Mouse (Mus musculus): ENCODE results near the gene Sftpa1. TPM values are rescaled to one million over a fixed set of nuclear protein-coding genes. Genes with fewer than 3 reads are reported as not detected.

Sftpa1 gene
- total RNA-seq, 2 experiments from 2014 or later, result not detected

- no peak for ATAC-seq (replicated peaks; ENCODE audit: poor library complexity, severe bottlenecking)
Measured at GRCm38 (mm10) chr14:41151220-41151898, 19.8 kb downstream of the Sftpa1 start, which contains the start of gene Mbl1. Gene Mbl1 (plus strand): TSS chr14:41151458.

DNA sequence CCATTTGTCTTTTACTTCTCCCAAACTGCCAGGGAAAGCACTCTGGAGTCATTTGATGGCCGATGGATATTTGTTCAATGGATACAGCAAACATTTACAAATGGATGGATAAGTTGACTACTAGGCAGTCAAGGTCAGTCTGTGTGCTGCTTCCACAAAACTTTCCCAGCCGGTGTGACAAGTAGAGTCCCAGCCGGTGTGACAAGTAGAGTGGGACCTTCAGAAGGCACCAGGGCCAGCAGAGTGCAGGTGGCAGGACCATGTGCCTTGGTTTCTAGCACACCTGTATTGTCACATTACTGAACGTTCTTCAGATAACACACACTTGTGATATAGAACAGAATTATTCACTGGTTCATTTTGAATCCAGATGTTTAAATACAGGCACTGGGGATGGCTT lies 28.5 kb downstream of the Sftpa1 start:
- no peak for ATAC-seq (replicated peaks; ENCODE audit: poor library complexity, severe bottlenecking)

GRCm38 (mm10) chr14:41160743-41161142 lies 29.2 kb downstream of the Sftpa1 start:
- no peak for ATAC-seq (replicated peaks; ENCODE audit: poor library complexity, severe bottlenecking)

DNA sequence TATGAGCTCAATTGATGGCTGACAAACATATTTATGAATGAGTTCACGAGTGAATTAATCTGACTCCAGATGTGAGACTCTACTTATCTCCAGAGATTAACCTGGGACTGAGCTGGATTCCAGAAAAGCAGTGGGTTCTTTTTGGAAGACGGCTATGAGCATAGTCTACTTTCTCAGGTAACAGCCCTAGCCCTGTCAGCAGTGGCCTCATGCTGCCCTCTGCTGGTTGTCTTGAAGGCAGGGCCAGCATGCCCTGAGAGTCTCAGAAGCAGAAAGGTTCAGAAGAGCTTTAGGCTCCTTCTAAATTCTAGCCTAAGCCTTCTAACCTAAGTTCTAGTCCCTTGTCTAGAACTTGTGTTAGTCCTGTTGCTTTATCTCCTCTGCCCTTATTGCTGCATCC lies 31.1 kb downstream of the Sftpa1 start:
- no peak for ATAC-seq (replicated peaks; ENCODE audit: poor library complexity, severe bottlenecking)

DNA sequence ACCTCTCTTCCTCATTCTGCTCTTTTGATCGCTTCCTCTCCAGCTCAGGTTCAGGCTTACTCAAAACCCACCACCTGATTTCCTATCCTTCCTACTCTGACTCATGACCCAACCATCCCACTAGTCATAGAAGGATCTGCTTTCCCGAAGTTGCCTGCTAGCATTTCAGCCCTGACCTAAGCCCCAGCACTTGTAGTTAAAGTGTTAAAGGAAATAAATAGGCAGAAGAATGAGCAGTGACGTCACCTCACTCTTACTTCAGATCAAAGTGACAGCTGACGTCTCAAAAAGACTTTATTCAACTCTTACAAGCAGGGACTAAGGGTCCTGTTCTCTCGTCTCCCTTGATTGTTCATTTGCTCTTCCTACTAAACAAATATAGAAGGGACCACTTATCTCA lies 35.7 kb downstream of the Sftpa1 start:
- no peak for ATAC-seq (replicated peaks; ENCODE audit: poor library complexity, severe bottlenecking)

- ATAC-seq (replicated peaks; ENCODE audit: poor library complexity, severe bottlenecking), result no peak
Measured at GRCm38 (mm10) chr14:41168567-41168966, 37.0 kb downstream of the Sftpa1 start.

DNA sequence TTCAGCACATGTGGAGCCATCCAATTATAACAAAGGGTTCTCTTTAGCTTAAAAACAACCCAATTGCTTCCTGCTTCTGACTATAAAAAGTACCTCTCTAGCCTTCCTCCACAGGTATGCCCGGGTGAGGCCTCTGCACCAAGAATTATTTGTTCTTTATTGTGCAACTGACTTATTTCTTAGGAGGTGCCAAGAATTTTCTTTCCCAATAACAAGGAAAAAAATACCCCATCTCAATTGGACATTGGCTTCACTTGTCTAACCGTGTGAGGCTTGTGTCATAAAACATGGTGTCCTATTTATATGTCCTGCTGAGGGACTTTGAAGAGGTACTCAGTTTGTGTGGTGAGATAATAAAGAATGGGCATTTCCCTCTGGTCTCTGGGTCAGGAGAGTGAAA lies 38.9 kb downstream of the Sftpa1 start:
- ATAC-seq (replicated peaks; ENCODE audit: poor library complexity, severe bottlenecking), result no peak

DNA sequence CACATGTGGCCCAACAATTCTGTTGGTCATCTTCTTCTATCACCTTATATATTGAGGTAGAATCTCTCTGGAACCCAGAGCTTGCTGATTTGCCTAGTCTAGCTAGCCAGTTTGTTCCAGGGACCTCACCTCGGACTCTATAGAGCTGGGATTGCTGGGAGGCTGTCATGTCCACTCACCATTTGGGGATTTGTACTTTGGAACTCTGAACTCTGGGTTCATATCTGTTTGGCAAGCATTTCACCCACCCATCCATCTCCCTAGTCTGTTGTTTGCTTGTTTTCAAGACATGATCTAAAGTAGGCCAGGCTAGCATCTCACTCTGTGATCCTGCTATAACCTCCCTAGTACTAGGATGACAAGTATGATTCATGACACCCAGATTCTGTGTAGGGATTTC lies 43.2 kb downstream of the Sftpa1 start:
- no peak for ATAC-seq (replicated peaks; ENCODE audit: poor library complexity, severe bottlenecking)

- ATAC-seq (replicated peaks; ENCODE audit: poor library complexity, severe bottlenecking), result no peak
Measured at GRCm38 (mm10) chr14:41185059-41185821, 53.7 kb downstream of the Sftpa1 start, which contains the start of gene Sftpd. Gene Sftpd (minus strand): TSS chr14:41185149.

Other genes starting within 250 kb of the Sftpa1 start
- not detected in 2 replicates for gene Sh2d4b, start 238.5 kb upstream of the Sftpa1 start, total RNA-seq (2014; fragmentation: Nextera tagmentation)
- not detected in 2 replicates for gene Sh2d4b, start 238.5 kb upstream of the Sftpa1 start, total RNA-seq (2017)
- 44.0 and 48.2 TPM in 2 replicates for gene Tspan14, start 165.0 kb upstream of the Sftpa1 start, total RNA-seq (2014; fragmentation: Nextera tagmentation)
- 37.8 and 40.1 TPM in 2 replicates for gene Tspan14, start 165.0 kb upstream of the Sftpa1 start, total RNA-seq (2017)
- gene Fam213a, start 118.0 kb upstream of the Sftpa1 start, total RNA-seq (2014; fragmentation: Nextera tagmentation), result 7.5 and 11.0 TPM in 2 replicates
- 10.6 and 11.6 TPM in 2 replicates for gene Fam213a, start 118.0 kb upstream of the Sftpa1 start, total RNA-seq (2017)
- not detected in 2 replicates for gene Dydc2, start 62.6 kb upstream of the Sftpa1 start, total RNA-seq (2014; fragmentation: Nextera tagmentation)
- not detected in 2 replicates for gene Dydc2, start 62.6 kb upstream of the Sftpa1 start, total RNA-seq (2017)
- not detected in 2 replicates for gene Dydc1, start 58.9 kb upstream of the Sftpa1 start, total RNA-seq (2014; fragmentation: Nextera tagmentation)
- gene Dydc1, start 58.9 kb upstream of the Sftpa1 start, total RNA-seq (2017), result not detected in 2 replicates
- gene Mat1a, start 26.7 kb upstream of the Sftpa1 start, total RNA-seq (2014; fragmentation: Nextera tagmentation), result not detected in 2 replicates
- not detected in 2 replicates for gene Mat1a, start 26.7 kb upstream of the Sftpa1 start, total RNA-seq (2017)
- not detected in 2 replicates for gene Mbl1, start 19.7 kb downstream of the Sftpa1 start, total RNA-seq (2014; fragmentation: Nextera tagmentation)
- gene Mbl1, start 19.7 kb downstream of the Sftpa1 start, total RNA-seq (2017), result not detected in 2 replicates
- gene Sftpd, start 53.4 kb downstream of the Sftpa1 start, total RNA-seq (2014; fragmentation: Nextera tagmentation), result not detected in 2 replicates
- gene Sftpd, start 53.4 kb downstream of the Sftpa1 start, total RNA-seq (2017), result not detected in 2 replicates
- gene Gm2832, start 147.0 kb downstream of the Sftpa1 start, total RNA-seq (2014; fragmentation: Nextera tagmentation), result not detected in 2 replicates
- not detected in 2 replicates for gene Gm2832, start 147.0 kb downstream of the Sftpa1 start, total RNA-seq (2017)
- gene Gm5798, start 216.8 kb downstream of the Sftpa1 start, total RNA-seq (2014; fragmentation: Nextera tagmentation), result not detected in 2 replicates
- not detected in 2 replicates for gene Gm5798, start 216.8 kb downstream of the Sftpa1 start, total RNA-seq (2017)

All from granulocyte monocyte progenitor cell, adult 5-6 weeks (primary cell).